Mouse (Mus musculus): ENCODE data around the gene Neurl4.
A peak's percentile ranks its signal among the peaks of the same experiment; 100 is the strongest.

Neurl4 gene

GRCm38 (mm10) chr11:69881787-69882670, 18.8 kb upstream of the Neurl4 start:
- peak in 1 of 2 experiments; percentile 30 for DNase-seq

GRCm38 (mm10) chr11:69883066-69883465, 17.8 kb upstream of the Neurl4 start:
- DNase-seq, result peak; percentile 50 to 61

- DNase-seq, result no peak
These were observed 17.2 kb upstream of the Neurl4 start for GRCm38 (mm10) chr11:69883527-69884151.

GRCm38 (mm10) chr11:69884240-69884639, 16.6 kb upstream of the Neurl4 start:
- no peak for DNase-seq

GRCm38 (mm10) chr11:69884663-69885062, 16.2 kb upstream of the Neurl4 start:
- DNase-seq, result no peak

- no peak for DNase-seq
These were observed 13.8 kb upstream of the Neurl4 start for GRCm38 (mm10) chr11:69886907-69887635.

GRCm38 (mm10) chr11:69891482-69891881, 9.4 kb upstream of the Neurl4 start:
- peak; percentile 52 to 64 for DNase-seq

- no peak for DNase-seq
These were observed 6.2 kb upstream of the Neurl4 start for GRCm38 (mm10) chr11:69894671-69895070.

GRCm38 (mm10) chr11:69895291-69895690, 5.6 kb upstream of the Neurl4 start, which contains the start of gene Acap1:
TSS of gene Acap1 (minus strand) at chr11:69895539.
- no peak for DNase-seq

GRCm38 (mm10) chr11:69899870-69900269, 1.0 kb upstream of the Neurl4 start:
- peak; percentile 29 to 40 for DNase-seq

GRCm38 (mm10) chr11:69901406-69901846, 554 bp downstream of the Neurl4 start:
- DNase-seq, result peak; percentile 94 to 97

GRCm38 (mm10) chr11:69901993-69902392, 1.1 kb downstream of the Neurl4 start:
- DNase-seq, result peak in 1 of 2 experiments; percentile 74

GRCm38 (mm10) chr11:69902972-69903371, 2.1 kb downstream of the Neurl4 start:
- DNase-seq, result no peak

GRCm38 (mm10) chr11:69904311-69904710, 3.4 kb downstream of the Neurl4 start:
- DNase-seq, result no peak

GRCm38 (mm10) chr11:69908645-69909044, 7.8 kb downstream of the Neurl4 start:
- DNase-seq, result no peak

- no peak for DNase-seq
These were observed 8.3 kb downstream of the Neurl4 start for GRCm38 (mm10) chr11:69909174-69909573.

- no peak for DNase-seq
These were observed 9.3 kb downstream of the Neurl4 start for GRCm38 (mm10) chr11:69910177-69910576.

- DNase-seq, result no peak
These were observed 10.1 kb downstream of the Neurl4 start for GRCm38 (mm10) chr11:69910781-69911560.

GRCm38 (mm10) chr11:69911701-69912100, 10.8 kb downstream of the Neurl4 start:
- no peak for DNase-seq

- no peak for DNase-seq
These were observed 12.1 kb downstream of the Neurl4 start for GRCm38 (mm10) chr11:69912716-69913530.
